Mouse (Mus musculus) cerebellum, adult 2 months (tissue): ENCODE results near the gene R3hdm2. TPM values are rescaled to one million over a fixed set of nuclear protein-coding genes. Genes with fewer than 3 reads are reported as not detected.
A peak's percentile ranks its signal among the peaks of the same experiment; 100 is the strongest.

Experiments used
- DNase-seq, 2 experiments: peaks; one replicate each; pipeline ENCODE4 v3.0.0; 2021
- H3K27ac ChIP-seq: fragments of 200-500 bp; 2 replicates; pipeline ENCODE4 v1.5.1; 2012; ENCODE audit warnings: low read length, control low read depth, inconsistent platforms; ENCODE audit not compliant: insufficient read depth
- H3K27me3 ChIP-seq: fragments of 200-500 bp; 2 replicates; pipeline ENCODE4 v1.6.1; 2012; ENCODE audit warnings: inconsistent platforms, mild to moderate bottlenecking, low read length, moderate library complexity; ENCODE audit not compliant: control insufficient read depth, insufficient read depth
- H3K4me1 ChIP-seq: fragments of 200-500 bp; 2 replicates; pipeline ENCODE4 v1.6.1; 2011; ENCODE audit warnings: low read length; ENCODE audit not compliant: control insufficient read depth, insufficient read depth
- H3K4me3 ChIP-seq: fragments of 200-500 bp; replicated peaks from 2 replicates; pipeline ENCODE3; 2011; ENCODE audit warnings: mild to moderate bottlenecking, low read depth, low read length, control low read depth; ENCODE audit not compliant: insufficient read depth
- CTCF ChIP-seq: fragments of 200-500 bp; IDR thresholded peaks from 2 replicates; pipeline ENCODE4 v1.5.1; 2011; ENCODE audit warnings: low read depth, mild to moderate bottlenecking, control low read depth, low read length, moderate library complexity, borderline replicate concordance; ENCODE audit not compliant: insufficient read depth
- POLR2A ChIP-seq: fragments of 200-500 bp; IDR thresholded peaks from 2 replicates; pipeline ENCODE4 v1.6.1; 2011; ENCODE audit warnings: low read length, control low read depth, borderline replicate concordance; ENCODE audit not compliant: insufficient read depth
- WGBS: fragments of 180-500 bp; shearing (Covaris S2); methylation state at CpG from one replicate; pipeline ENCODE4 v1.1.7; 2018; 5-methylcytosine and 5-hydroxymethylcytosine counted together
- polyA plus RNA-seq: library from polyadenylated mRNA; depleted of rRNA; stranded (reverse); fragments of >200 nt; gene quantifications from 2 replicates; pipeline ENCODE4 v1.2.3, GENCODE M21; 2012

R3hdm2 gene
- polyA plus RNA-seq, 1 experiment = 137 TPM

GRCm38 (mm10) chr10:127508239-127508638 lies 128.1 kb downstream of the R3hdm2 start:
- DNase-seq = peak; percentile 78 to 84
- Histone ChIP-seq H3K27ac (no peak overlapping the region), H3K4me1 (peaks cover 35% of the 10 kb centered on the region), H3K4me3 (no peak overlapping the region), H3K27me3 (no peaks in the 10 kb centered on the region)
- peak; percentile 75 for TF ChIP-seq CTCF
- TF ChIP-seq POLR2A = no peak
- 9% methylated on average over 15 of the region's 15 CpGs for WGBS

GRCm38 (mm10) chr10:127509051-127509836 lies 129.1 kb downstream of the R3hdm2 start:
- Histone ChIP-seq H3K4me3 (peak overlapping the region; percentile 72), H3K27me3 (no peaks in the 10 kb centered on the region), H3K27ac (peak overlapping the region; percentile 98), H3K4me1 (peaks cover 38% of the 10 kb centered on the region)
- peak; percentile 96 to 97 for DNase-seq
- TF ChIP-seq POLR2A (no peak), CTCF (peak; percentile 76)
- under 1% methylated on average over 35 of the region's 35 CpGs for WGBS

GRCm38 (mm10) chr10:127509837-127510701 lies 129.9 kb downstream of the R3hdm2 start:
- 8% methylated on average over 17 of the region's 17 CpGs for WGBS

GRCm38 (mm10) chr10:127510895-127511617 lies 130.9 kb downstream of the R3hdm2 start:
- TF ChIP-seq CTCF (no peak), POLR2A (no peak)
- WGBS = 29% methylated on average over 11 of the region's 11 CpGs
- Histone ChIP-seq H3K27me3 (no peaks in the 10 kb centered on the region), H3K4me3 (peak overlapping the region; percentile 67), H3K27ac (peak overlapping the region; percentile 98), H3K4me1 (peaks cover 38% of the 10 kb centered on the region)
- DNase-seq = peak; percentile 38 to 61

More at GRCm38 (mm10) chr10:127509837-127510701, 129.9 kb downstream of the R3hdm2 start:
- peak; percentile 60 to 62 for DNase-seq
- TF ChIP-seq CTCF = no peak
- TF ChIP-seq POLR2A = peak; percentile 40; the same call in 1 of the 2 replicates
- Histone ChIP-seq H3K27me3 (no peaks in the 10 kb centered on the region), H3K27ac (peak overlapping the region; percentile 98), H3K4me1 (peaks cover 38% of the 10 kb centered on the region), H3K4me3 (peak overlapping the region; percentile 44)

DNA sequence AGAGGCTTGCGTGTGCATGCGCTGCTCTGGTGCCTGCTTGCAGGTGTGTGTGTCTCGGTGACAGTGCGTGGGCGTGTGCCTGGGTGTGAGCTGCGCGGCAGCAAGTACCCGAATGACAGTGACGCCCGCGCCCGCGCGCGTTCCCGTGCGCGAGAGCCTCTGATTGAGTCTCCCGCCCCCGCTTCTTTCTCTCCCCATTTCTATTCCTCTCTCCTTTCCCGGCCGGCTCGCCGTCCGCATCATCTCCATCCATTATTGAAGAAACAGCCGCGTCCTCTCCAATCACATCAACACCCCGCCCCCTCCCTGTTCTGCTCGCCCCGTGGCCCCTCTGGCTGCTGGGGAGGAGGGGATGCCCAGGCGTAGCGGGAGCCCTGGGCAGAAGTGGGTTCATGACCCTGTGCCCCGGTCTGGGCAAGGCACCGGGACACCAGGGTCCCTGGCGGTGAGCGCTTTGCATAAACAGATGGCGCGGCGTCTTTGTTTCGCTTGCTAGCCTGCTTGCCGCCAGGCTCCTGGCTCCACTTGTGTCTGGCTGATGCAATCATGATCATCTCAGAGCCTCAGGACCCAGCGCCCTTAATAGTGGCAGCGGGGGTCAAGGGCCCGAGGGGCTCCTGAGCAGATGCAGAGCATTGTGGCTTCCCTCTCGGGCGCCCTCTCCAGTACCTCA lies 131.6 kb downstream of the R3hdm2 start:
- Histone ChIP-seq H3K4me3 (peak overlapping the region; percentile 67), H3K4me1 (peaks cover 38% of the 10 kb centered on the region), H3K27ac (peak overlapping the region; percentile 98), H3K27me3 (no peaks in the 10 kb centered on the region)
- 0 out of 2 replicates have a peak, but pooled peaks have one; percentile 11 for TF ChIP-seq CTCF
- TF ChIP-seq POLR2A = peak; percentile 72
- under 1% methylated on average over 45 of the region's 46 CpGs for WGBS
- peak; percentile 89 to 92 for DNase-seq

DNA sequence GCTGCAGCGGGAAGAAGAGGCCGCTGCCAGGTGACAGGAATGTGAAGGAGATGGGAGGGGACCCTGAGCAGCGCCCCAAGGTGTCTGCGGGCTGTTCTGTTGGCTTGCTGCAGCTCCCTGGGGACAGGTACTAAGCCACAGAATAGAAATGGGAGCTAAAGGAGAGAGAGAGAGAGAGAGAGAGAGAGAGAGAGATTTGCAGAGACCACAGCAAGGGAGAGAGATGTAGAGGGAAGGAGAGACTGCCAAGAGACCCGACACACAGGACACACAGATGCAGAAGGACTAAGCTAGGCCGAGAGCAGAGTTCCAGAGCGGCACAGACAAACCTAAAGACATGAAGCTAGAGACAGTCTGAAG lies 132.2 kb downstream of the R3hdm2 start:
- Histone ChIP-seq H3K4me1 (peaks cover 38% of the 10 kb centered on the region), H3K27me3 (no peaks in the 10 kb centered on the region), H3K4me3 (peak overlapping the region; percentile 67), H3K27ac (peak overlapping the region; percentile 98)
- no peak for DNase-seq
- TF ChIP-seq CTCF = no peak
- TF ChIP-seq POLR2A = 0 out of 2 replicates have a peak, but pooled peaks have one; percentile 29
- WGBS = under 1% methylated on average over 7 of the region's 7 CpGs
